Mouse (Mus musculus) lung, postnatal 0 days (tissue): Measurements from ENCODE around the gene Krtap5-4. TPM values are rescaled to one million over a fixed set of nuclear protein-coding genes. Genes with fewer than 3 reads are reported as not detected.
"Not testable (repeated sequence)": the region's sequence is repeated elsewhere in the genome, so short reads cannot be mapped to it uniquely, and the experiment has no call there.

Source experiments
- ATAC-seq: fragments of 200-750 bp; cut with Nextera tagmentation; 2 replicates; pipeline ENCODE4 v1.8.0; 2017; ENCODE audit warnings: moderate library complexity
- DNase-seq: peaks from one replicate; pipeline ENCODE4 v3.0.0-alpha.2; 2016; ENCODE audit warnings: low spot score
- H3K27ac ChIP-seq: fragments of 300-500 bp; sonication (generic); 2 replicates; pipeline ENCODE4 v1.5.1; 2014; ENCODE audit warnings: antibody characterized with exemption, mild to moderate bottlenecking, low read length, mixed read lengths
- H3K27me3 ChIP-seq: fragments of 300-500 bp; sonication (generic); replicated peaks from 2 replicates; pipeline ENCODE4 v1.6.1; 2014; ENCODE audit warnings: low read length, mixed read lengths; ENCODE audit not compliant: insufficient read depth
- H3K36me3 ChIP-seq: fragments of 300-500 bp; sonication (generic); 2 replicates; pipeline ENCODE4 v1.6.1; 2014; ENCODE audit warnings: low read length, mixed read lengths; ENCODE audit not compliant: insufficient read depth
- H3K4me1 ChIP-seq: fragments of 300-500 bp; sonication (generic); 2 replicates; pipeline ENCODE4 v1.6.1; 2014; ENCODE audit warnings: antibody characterized with exemption, low read depth, low read length, mixed read lengths; ENCODE audit not compliant: insufficient read depth
- H3K4me2 ChIP-seq: fragments of 300-500 bp; sonication (generic); replicated peaks from 2 replicates; pipeline ENCODE4 v1.6.1; 2014; ENCODE audit warnings: low read depth, mild to moderate bottlenecking, low read length, moderate library complexity, mixed read lengths
- H3K4me3 ChIP-seq: fragments of 300-500 bp; sonication (generic); 2 replicates; pipeline ENCODE4 v1.5.1; 2014; ENCODE audit warnings: low read depth, low read length
- H3K9ac ChIP-seq: fragments of 300-500 bp; sonication (generic); replicated peaks from 2 replicates; pipeline ENCODE4 v1.6.1; 2014; ENCODE audit warnings: low read depth, mild to moderate bottlenecking
- H3K9me3 ChIP-seq: fragments of 300-500 bp; sonication (generic); 2 replicates; pipeline ENCODE4 v1.6.1; 2016; ENCODE audit warnings: low read length, mixed read lengths
- CTCF ChIP-seq: IDR thresholded peaks from 2 replicates; pipeline ENCODE4 v1.5.1; 2016; ENCODE audit warnings: antibody characterized with exemption, mild to moderate bottlenecking
- EP300 ChIP-seq: IDR thresholded peaks from 2 replicates; pipeline ENCODE4 v1.6.1; 2016; ENCODE audit warnings: antibody characterized with exemption, mild to moderate bottlenecking, control low read depth
- WGBS: fragments of 180-500 bp; shearing (Covaris S2); extraction: QIAGEN DNeasy Blood & Tissue Kit; methylation state at CpG from one replicate; pipeline ENCODE4 v1.1.7; 2014; 5-methylcytosine and 5-hydroxymethylcytosine counted together
- polyA plus RNA-seq: library from polyadenylated mRNA; unstranded; fragments of >200 nt; fragmentation: Nextera tagmentation; extraction: Ambion mirVana; gene quantifications from 2 replicates; pipeline ENCODE4 v1.2.1, GENCODE M21; 2015

The Krtap5-4 gene
- not detected in 2 replicates for polyA plus RNA-seq

GRCm38 (mm10) chr7:142303249-142303648 lies at the start of gene Krtap5-4:
Gene Krtap5-4, plus strand, starts transcription at chr7:142303549.
- 18% methylated on average over 3 of the region's 3 CpGs for WGBS
- TF ChIP-seq EP300: no peak
- no peak for TF ChIP-seq CTCF
- Histone ChIP-seq H3K4me3 (no peak within 1 kb of the TSS), H3K9me3 (no peaks in the 10 kb centered on the region), H3K9ac (no peak within 1 kb of the TSS), H3K36me3 (no peaks in the 10 kb centered on the region), H3K4me2 (no peak within 1 kb of the TSS), H3K27ac (no peak within 1 kb of the TSS), H3K27me3 (no peaks in the 10 kb centered on the region), H3K4me1 (no peaks in the 10 kb centered on the region)
- DNase-seq (no peak), ATAC-seq (no peak)

GRCm38 (mm10) chr7:142255517-142255916 lies 47.8 kb upstream of the Krtap5-4 start:
- peak; percentile 61 for DNase-seq
- H3K4me3 ChIP-seq: no peak overlapping the region

GRCm38 (mm10) chr7:142258254-142258653 lies 45.1 kb upstream of the Krtap5-4 start, which contains the start of gene Gm2431:
Gene Gm2431, minus strand, starts transcription at chr7:142258354.
- not testable (repeated sequence) for H3K4me2 ChIP-seq, H3K4me1 ChIP-seq, H3K27me3 ChIP-seq, H3K4me3 ChIP-seq, H3K9ac ChIP-seq, ATAC-seq, H3K9me3 ChIP-seq, DNase-seq, H3K27ac ChIP-seq, H3K36me3 ChIP-seq
- WGBS: 30% methylated on average over 1 of the region's 1 CpGs

More at GRCm38 (mm10) chr7:142255517-142255916, 47.8 kb upstream of the Krtap5-4 start:
- H3K9me3 ChIP-seq: no peaks in the 10 kb centered on the region
- H3K27me3 ChIP-seq: no peaks in the 10 kb centered on the region
- no peak for ATAC-seq
- TF ChIP-seq CTCF (peak; percentile 74), EP300 (no peak)
- no peaks in the 10 kb centered on the region for H3K4me1 ChIP-seq
- WGBS: 0% methylated on average over 2 of the region's 2 CpGs
- no peaks in the 10 kb centered on the region for H3K36me3 ChIP-seq
- no peak overlapping the region for H3K9ac ChIP-seq
- H3K27ac ChIP-seq: no peak overlapping the region
- H3K4me2 ChIP-seq: no peak overlapping the region

GRCm38 (mm10) chr7:142274263-142274662 lies 29.1 kb upstream of the Krtap5-4 start, which contains the start of gene Gm4559:
Gene Gm4559, minus strand, starts transcription at chr7:142274363.
- H3K27me3 ChIP-seq, H3K27ac ChIP-seq, DNase-seq, H3K9ac ChIP-seq, H3K9me3 ChIP-seq, ATAC-seq, H3K4me2 ChIP-seq, H3K4me3 ChIP-seq, H3K4me1 ChIP-seq, H3K36me3 ChIP-seq: not testable (repeated sequence)

GRCm38 (mm10) chr7:142278183-142278582 lies 25.2 kb upstream of the Krtap5-4 start:
- H3K36me3 ChIP-seq, H3K4me3 ChIP-seq, H3K9me3 ChIP-seq, H3K27me3 ChIP-seq, H3K4me1 ChIP-seq, H3K9ac ChIP-seq, H3K27ac ChIP-seq, H3K4me2 ChIP-seq: not testable (repeated sequence)
- WGBS: 0% methylated on average over 3 of the region's 3 CpGs
- peak; percentile 75 for TF ChIP-seq CTCF
- DNase-seq: peak; percentile 60
- peak; percentile 74 for ATAC-seq

GRCm38 (mm10) chr7:142279291-142279690 lies 24.1 kb upstream of the Krtap5-4 start:
- not testable (repeated sequence) for H3K36me3 ChIP-seq, H3K9me3 ChIP-seq, ATAC-seq, H3K4me3 ChIP-seq, H3K4me1 ChIP-seq, DNase-seq, H3K9ac ChIP-seq, H3K27ac ChIP-seq, H3K4me2 ChIP-seq, H3K27me3 ChIP-seq
- 80% methylated on average over 1 of the region's 1 CpGs for WGBS
- TF ChIP-seq CTCF: peak; percentile 45

GRCm38 (mm10) chr7:142282847-142283246 lies 20.5 kb upstream of the Krtap5-4 start:
- H3K9ac ChIP-seq, DNase-seq, H3K27me3 ChIP-seq, H3K4me2 ChIP-seq, ATAC-seq, H3K9me3 ChIP-seq, H3K4me3 ChIP-seq, H3K4me1 ChIP-seq, H3K27ac ChIP-seq, H3K36me3 ChIP-seq: not testable (repeated sequence)
- WGBS: 37% methylated on average over 2 of the region's 2 CpGs
